Mouse (Mus musculus): ENCODE measurements around the gene Lrriq1.

Gene Lrriq1

GRCm38 (mm10) chr10:103029132-103029729 lies 206.9 kb downstream of the Lrriq1 start:
- ATAC-seq (ENCODE audit: low TSS enrichment) = no peak

- no peak for ATAC-seq (ENCODE audit: low TSS enrichment)
These were observed 207.6 kb downstream of the Lrriq1 start for GRCm38 (mm10) chr10:103028253-103029131.

- ATAC-seq (ENCODE audit: low TSS enrichment) = no peak
These were observed 208.2 kb downstream of the Lrriq1 start for GRCm38 (mm10) chr10:103027931-103028252.

- ATAC-seq (ENCODE audit: low TSS enrichment) = no peak
These were observed 208.7 kb downstream of the Lrriq1 start for GRCm38 (mm10) chr10:103027226-103027930.

GRCm38 (mm10) chr10:103026636-103027225 lies 209.4 kb downstream of the Lrriq1 start:
- no peak for ATAC-seq (ENCODE audit: low TSS enrichment)

GRCm38 (mm10) chr10:103002556-103002955 lies 233.6 kb downstream of the Lrriq1 start:
- ATAC-seq (ENCODE audit: low TSS enrichment) = no peak

- ATAC-seq (ENCODE audit: low TSS enrichment) = no peak
These were observed 235.2 kb downstream of the Lrriq1 start for GRCm38 (mm10) chr10:103000902-103001301.

GRCm38 (mm10) chr10:102999584-102999983 lies 236.5 kb downstream of the Lrriq1 start:
- no peak for ATAC-seq (ENCODE audit: low TSS enrichment)

Data from frontal cortex, adult (tissue).